Mouse (Mus musculus): ENCODE measurements around the gene Ceacam10.
"Not testable (repeated sequence)": the region's sequence is repeated elsewhere in the genome, so short reads cannot be mapped to it uniquely, and the experiment has no call there.

Ceacam10 gene

DNA sequence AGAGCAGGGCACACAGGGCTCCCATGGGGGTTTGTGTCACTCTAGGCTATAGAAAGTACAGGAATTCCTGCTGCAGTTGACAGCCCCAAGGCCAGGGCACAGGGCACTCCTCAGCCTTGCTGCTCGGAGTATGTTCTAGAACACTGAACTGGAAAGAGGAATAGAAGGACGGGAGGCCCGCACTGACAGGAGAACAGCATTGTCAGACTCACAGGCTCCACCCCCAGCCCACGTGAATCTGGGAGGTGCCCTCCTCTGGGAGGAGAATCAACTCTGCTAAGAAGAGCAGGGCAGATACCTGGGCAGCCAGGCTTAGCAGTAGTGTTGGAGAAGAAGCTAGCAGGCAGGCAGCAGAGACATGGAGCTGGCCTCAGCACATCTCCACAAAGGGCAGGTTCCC, at the start of gene Ceacam10:
TSS of gene Ceacam10 (plus strand) at position 289 of the 400 bp plus-strand sequence.
- DNase-seq (ENCODE audit: extremely low read depth, insufficient read length, low spot score) = not testable (repeated sequence)

DNA sequence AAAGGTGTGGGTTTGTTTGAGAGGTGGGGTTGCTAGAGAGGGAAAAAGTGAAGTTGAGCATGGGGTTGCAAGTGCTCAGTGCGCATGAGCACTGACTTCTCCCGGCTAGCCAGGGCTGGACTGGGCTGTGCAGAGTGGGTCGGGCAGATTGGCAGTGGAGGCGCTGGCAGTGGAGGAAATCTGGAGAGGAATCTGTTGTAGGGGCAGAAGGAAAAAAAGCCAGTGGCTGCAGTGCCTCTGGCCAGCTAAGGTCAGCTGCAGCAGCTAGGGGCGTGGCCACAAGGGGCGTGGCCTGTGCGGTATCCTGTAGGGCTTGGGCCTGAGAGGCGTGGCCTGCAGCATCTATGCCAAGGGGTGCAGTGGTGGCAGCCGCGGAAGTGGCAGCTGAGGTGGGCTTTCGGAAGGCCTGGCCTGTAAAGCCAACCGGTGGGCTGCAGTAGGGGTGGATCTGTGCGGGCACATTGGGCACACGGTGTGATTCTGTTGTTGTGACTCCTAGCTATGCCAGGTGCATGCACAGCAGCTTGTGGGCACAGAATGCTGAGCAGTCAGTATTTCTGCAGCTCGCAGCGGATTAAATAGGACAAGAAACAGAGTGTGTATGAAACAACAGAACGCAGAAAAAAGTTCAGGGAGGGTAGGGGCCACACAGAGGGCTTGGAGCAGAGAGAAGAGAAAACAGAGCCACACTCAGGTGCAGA, 40.9 kb upstream of the Ceacam10 start:
- DNase-seq (ENCODE audit: extremely low read depth, insufficient read length, low spot score) = peak; percentile 13

DNA sequence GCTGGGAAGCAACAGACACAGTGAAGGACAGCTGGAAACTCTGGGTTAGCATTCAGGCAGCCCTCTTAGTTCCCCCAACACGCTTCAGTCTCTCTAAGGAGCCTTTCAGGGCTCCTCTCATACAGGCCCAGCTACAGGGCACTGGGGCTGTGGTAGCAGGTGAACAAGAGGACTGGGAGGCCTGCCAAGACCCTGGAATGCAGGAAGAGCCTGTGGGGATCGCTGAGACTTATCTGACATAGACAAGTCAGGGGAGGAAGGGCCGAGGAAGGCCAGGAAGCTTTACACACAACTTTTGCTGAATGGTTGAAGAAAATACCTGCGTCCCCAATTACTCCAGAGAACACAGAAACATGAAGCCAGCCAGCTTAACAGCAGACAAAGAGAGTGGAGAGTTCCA, 26.3 kb upstream of the Ceacam10 start:
- DNase-seq (ENCODE audit: extremely low read depth, insufficient read length, low spot score) = no peak

DNA sequence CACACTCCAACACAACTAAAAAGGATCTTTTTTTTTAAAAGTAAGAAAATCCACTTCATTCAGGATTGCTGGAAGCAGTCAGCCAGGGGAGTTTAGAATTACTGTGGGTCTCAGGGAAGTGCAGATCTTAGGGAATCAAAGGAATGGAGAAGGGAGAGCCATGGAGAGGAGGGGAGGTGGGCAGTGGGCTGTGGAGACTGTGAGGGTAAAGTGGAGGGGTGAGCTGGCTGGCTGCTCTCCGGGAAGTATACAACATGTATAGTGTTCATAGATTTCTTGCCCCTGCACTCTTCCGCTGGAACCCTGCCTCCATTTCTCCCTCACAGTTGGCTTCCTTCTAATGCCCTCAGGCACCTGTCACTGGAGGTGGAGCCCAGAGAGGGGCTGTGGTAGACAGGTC, 25.4 kb upstream of the Ceacam10 start:
- no peak for DNase-seq (ENCODE audit: extremely low read depth, insufficient read length, low spot score)

DNA sequence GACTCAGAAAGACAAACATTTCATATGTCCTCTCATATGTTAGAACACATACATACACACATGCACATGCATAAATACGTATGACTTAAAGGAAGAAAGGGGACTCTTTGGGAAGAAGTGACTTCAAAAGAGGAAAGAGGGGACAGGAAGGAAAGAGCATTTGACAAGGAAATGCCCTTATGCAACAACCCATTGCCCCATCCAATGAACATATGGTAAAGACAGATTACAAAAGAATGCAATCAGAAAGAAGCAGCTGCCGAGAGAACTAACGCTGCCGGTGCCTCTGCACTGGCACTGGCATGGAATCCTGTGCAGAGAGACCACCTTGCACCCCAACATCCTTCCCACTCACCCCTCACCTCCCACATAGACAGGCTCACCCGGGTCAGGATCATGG, 23.5 kb upstream of the Ceacam10 start:
- DNase-seq (ENCODE audit: extremely low read depth, insufficient read length, low spot score) = no peak

DNA sequence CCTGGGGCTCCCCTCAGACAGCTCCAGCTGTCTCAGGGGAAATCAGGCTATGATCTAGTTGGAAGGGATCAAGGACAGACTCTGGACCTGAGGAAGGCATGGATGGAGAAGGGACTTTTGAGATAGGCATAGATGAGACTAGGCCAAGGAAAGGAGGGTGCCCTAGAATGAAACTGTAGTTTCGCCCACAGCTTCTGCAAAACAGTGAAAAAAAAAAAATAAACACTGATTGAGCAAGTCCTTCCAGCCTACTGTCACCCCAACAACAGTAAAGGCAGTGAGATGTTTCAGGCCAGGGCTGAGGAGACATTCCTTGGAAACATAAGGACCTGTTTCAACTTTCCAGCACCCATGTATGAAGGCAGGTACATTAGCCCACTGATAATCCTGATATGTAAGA, 18.5 kb upstream of the Ceacam10 start:
- DNase-seq (ENCODE audit: extremely low read depth, insufficient read length, low spot score) = no peak

DNA sequence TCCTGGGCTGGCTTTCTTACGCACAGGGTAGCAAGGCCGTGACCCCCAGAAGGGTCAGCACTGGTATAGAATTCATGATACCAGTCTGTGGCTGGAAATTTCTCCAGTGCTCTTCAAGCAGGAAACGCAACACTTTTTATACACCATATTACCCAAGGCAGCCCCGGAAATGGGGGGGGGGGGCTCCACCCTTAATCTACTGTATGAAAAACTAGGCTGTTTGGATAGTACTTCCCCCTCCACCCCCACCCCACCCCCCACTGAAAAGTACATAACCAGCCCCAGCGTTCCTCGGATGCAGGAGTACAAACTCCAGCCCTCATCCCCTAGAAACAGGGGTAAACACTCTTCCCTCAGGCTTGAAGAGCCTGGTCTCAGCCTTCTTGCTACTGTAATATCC, 16.8 kb upstream of the Ceacam10 start, which contains the start of gene Cd177:
TSS of gene Cd177 (minus strand) at position 101 of the 400 bp plus-strand sequence.
- no peak for DNase-seq (ENCODE audit: extremely low read depth, insufficient read length, low spot score)

DNA sequence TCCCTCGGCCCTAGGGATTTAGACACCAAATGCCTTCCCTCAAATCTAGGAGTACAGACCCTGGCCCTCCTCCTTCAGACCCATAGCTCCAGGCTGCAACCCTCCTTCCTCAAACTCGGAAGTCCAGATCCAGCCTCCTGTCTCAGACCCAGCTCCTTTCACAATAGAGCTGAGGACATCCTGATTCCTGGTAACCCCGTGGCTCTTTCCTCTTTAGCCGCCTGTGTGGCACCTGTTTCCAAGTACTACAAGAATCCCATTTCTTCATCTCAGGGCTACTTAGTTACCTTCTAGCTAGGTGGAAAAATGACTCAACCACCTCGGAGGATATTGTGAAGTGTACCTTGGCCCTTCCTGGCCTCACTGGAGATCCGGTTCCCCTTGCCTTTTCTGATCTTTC, 15.8 kb upstream of the Ceacam10 start:
- DNase-seq (ENCODE audit: extremely low read depth, insufficient read length, low spot score) = no peak

DNA sequence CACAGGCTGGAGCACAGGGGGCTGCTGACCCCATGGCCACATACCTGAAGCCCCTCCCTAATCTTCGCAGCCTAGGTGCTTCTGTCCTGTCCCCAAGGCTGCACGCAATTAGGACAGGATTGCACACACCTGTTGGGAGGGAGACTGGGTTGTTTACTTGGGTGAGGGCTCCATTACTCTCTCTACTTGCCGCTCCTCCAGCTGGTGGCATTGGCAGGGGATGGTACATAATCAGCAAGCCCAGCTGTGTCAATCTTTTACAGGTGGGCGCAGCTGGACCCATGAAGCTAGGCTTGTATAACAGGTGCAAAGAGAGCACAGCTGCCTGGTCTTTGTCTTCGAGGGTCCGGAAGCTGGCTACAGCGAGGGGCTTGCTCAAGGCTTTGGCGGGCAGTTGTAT, 14.4 kb upstream of the Ceacam10 start:
- no peak for DNase-seq (ENCODE audit: extremely low read depth, insufficient read length, low spot score)

DNA sequence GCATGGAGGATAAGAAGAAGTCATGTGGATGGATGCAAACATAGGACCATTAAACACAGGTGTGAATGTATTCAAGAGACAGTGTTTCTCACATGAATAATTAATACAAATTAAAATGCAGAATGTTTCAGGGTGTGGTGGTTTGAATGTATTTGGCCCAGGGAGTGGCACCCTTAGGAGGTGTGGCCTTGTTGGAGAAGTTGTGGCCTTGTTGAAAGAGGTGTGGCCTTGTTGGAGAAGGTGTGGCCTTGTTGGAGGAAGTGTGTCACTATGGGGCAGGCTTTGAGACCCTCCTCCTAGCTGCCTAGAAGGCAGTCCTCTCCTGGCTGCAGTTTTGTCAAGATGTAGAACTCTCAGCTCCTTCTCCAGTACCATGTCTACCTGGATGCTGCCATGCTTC, 5.6 kb upstream of the Ceacam10 start:
- no peak for DNase-seq (ENCODE audit: extremely low read depth, insufficient read length, low spot score)

DNA sequence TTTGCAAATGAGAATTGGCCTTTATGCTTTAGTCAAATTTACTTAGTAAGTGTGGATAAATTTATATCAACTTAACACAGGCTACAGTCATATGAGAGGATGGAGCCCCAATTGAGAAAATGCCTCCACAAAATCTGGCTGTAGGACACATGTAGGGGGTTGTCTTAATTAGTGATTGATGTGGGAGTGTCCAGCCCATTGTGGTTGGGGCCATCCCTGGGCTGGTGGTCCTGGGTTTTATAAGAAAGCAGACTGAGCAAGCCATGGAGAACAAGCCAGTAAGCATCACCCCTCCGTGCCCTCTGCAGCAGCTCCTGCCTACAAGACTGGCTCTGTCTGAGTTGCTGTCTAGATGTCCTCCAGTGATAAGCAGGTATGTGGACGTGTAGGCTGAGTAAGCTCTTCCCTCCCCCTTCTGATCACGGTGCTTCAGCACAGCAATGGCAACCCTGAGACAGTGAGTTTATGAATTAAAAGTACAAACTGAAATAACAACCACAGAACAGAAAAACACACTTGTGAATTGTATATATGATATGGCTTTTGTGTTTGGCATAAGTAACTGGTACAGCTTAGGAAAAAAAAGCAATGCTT, 3.0 kb upstream of the Ceacam10 start:
- no peak for DNase-seq (ENCODE audit: extremely low read depth, insufficient read length, low spot score)

DNA sequence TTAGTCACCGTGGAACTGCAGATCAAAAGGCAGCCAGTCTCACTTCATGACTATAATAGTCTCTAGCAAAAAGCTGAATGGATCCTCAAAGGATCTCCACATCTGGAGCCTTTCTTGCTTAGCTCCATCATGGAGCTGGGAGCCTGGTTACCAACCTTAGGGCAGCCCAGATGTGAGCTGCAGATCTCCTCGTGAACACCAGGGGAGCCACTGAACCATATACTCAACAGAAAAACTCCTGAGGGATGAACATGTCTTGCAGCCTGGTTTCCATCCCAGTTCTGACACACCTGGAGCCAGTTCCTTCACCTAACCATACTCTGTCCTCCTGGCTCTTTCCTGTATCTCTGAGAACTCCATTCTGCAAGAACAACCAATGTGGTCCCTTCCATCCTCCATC, 861 bp upstream of the Ceacam10 start:
- no peak for DNase-seq (ENCODE audit: extremely low read depth, insufficient read length, low spot score)

DNA sequence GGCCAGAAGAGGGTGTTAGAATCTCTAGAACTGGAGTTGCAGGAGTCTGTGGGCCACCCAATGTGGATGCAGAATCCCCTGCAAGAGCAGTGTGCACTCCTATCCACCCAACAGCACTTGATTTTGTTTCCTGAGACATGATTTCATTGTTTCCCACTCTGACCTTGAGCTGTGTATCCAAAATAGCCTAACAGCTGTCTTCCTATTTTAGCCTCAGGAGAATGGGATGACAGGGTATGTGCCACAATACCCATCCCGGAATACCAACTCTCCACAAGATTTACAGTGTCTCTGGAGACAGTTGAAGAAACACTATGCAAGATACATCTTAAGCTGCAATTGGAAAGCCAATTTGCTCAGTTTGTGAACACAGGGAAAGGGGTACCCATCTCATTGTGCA, 20.9 kb downstream of the Ceacam10 start:
- no peak for DNase-seq (ENCODE audit: extremely low read depth, insufficient read length, low spot score)

DNA sequence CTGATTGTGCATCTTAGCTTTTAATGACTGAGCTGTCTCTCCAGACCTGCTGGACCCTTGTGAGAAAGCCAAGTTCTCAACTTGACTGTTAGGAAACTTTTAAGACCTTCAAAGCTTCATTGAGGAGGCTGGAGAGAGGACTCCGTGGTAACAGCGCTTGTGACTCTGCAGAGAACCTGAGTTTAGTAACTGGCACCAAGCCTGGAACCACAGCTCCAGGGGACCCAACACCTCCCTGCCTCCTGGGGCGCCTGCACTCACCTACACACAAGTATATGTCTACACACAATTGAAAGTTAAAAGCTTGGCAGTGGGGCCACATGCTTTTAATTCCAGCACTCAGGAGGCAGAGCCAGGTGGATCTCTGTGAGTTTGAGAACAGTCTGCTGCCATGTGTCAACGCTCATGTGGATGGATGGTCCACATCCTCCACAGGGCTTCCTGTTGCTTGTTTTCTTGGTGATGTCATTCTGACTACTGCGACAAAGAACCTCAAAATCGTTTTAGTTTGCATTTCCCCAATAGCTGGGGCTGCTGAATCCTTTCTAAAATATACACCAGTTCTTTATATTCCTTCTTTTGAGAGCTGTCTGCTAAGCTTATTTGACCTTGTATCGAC, 25.3 kb downstream of the Ceacam10 start:
- no peak for DNase-seq (ENCODE audit: extremely low read depth, insufficient read length, low spot score)

DNA sequence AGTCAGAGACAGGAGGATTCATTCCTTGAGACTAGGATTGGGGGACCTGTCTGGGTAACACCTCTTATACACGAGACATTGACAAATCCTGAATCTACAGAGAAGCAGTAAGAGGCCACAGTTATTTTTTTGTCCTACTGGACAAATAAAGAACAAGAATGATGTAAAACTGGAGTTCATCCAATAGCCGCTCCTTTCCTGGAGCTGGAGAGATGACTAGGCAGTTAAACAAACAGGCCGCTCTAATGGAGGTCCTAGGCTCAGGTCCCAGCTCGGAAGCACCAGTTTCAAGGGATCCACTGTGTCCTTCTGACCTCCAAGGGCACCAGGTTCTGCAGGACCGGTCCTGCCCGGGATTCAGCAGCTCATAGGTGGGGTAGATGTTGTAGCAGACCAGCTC, 27.8 kb downstream of the Ceacam10 start:
- peak; percentile 51 for DNase-seq (ENCODE audit: extremely low read depth, insufficient read length, low spot score)

DNA sequence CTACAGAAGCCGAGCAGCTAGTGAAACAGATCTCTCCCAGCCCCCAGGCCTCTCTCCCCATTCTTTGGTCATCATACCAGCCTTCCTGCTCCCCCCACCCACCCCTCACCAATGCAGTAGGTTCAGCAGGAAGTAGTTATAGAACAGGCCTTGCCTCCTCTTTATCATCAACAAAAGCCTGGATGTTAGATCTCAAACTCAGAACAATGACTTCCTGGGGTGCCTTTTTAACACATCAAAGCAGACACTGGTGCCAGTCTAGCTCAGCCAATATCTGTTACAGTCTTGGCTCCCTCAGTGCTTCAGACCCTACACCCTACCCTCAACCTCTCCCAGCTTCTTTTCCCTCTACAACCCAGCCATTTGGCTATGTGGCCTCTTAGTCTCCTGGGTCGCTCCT, 32.0 kb downstream of the Ceacam10 start:
- no peak for DNase-seq (ENCODE audit: extremely low read depth, insufficient read length, low spot score)

DNA sequence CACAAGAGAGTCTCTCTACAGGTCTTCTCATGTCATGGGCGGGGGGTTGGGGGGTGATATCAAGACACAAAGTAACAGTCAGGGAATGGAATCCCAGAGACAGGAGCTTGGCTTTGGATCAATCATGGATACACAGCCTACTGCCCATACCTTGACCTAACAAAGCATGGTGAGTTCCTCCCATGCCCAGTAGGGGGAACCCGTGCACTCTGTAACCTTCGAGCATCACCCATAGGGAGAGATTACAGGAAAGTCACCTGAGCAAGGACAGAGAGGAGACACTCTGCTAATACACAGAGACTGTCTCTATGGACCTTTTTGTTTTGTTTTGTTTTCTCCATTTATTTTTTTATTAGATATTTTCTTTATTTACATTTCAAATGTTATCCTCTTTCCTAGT, 40.5 kb downstream of the Ceacam10 start:
- no peak for DNase-seq (ENCODE audit: extremely low read depth, insufficient read length, low spot score)

DNA sequence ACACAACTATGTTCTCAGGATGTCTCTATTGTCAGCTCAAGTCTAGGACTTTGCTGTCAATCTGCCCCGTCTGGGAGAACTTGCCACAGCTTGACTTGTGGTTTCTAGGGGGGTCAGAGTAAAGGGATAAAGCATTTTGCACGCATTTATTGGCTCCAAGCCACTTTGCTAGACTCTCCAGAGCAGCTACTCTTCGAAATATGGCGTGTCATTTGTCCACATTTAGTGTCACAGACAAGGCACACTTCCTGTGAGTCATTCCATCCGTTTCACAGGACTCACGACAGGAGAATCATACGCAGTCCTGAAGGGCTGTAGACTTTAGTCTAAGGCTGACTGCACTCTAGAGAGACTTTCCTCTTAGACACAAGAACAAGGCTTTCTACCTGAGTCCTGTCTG, 47.4 kb downstream of the Ceacam10 start:
- DNase-seq (ENCODE audit: extremely low read depth, insufficient read length, low spot score) = no peak

DNA sequence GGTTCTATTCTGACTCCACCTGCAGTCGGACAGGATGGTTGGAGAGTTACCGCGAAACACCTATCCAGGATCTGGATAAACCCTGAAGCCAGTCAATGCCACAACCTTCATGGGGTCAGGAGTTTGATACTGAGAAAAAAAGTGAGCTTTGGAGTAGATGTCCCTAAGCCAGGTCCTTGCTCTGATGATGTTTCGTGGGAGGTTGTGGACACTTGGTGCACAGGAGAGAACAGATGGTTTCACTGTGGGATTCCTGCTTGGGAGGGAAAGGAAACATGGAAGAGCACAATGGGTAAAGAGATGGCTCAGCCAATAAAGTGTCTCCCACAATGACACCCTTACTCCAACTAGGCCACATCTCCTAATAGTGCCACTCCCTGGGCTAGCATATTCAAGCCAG, 50.2 kb downstream of the Ceacam10 start:
- DNase-seq (ENCODE audit: extremely low read depth, insufficient read length, low spot score) = no peak

All from 3134 (cell line).